Mouse (Mus musculus) cortical plate, adult 2 months (tissue): ENCODE data around the gene Kifc3.

Source experiments
- CTCF ChIP-seq: fragments of 200-500 bp; IDR thresholded peaks from 2 replicates; pipeline ENCODE4 v1.5.1; 2011; ENCODE audit warnings: mild to moderate bottlenecking, control low read depth, low read length; ENCODE audit not compliant: insufficient read depth; ENCODE audit errors: extremely low read depth
- POLR2A ChIP-seq: fragments of 200-500 bp; IDR thresholded peaks from 2 replicates; pipeline ENCODE4 v1.6.1; 2011; ENCODE audit warnings: mild to moderate bottlenecking, low read length, control low read depth; ENCODE audit not compliant: insufficient read depth; ENCODE audit errors: extremely low read depth

DNA sequence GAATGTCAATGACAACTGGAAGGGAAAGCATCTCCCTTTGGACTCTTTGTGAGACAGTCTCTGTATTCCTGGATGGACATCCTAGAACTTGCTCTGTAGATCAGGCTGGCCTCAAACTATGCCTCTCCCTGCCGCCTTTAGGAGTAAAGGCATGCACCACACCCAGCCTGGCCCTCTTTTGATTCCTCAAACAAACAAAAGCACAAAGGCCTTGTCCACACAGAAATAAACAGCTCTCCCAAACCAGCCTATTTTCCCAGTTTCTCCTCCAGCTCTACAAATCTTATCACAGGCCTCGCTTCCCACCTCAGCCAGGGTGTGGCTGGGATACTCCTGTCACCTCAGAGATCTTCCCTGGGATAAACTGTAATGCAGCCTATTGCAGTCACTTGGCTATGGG, 68.4 kb downstream of the Kifc3 start:
- TF ChIP-seq POLR2A, result no peak
- TF ChIP-seq CTCF, result no peak
